Mouse (Mus musculus) layer of hippocampus, postnatal 14 days (tissue): ENCODE measurements at regions not wholly inside any gene's neighbourhood (a gene's known extent, or its start where the extent isn't known, plus 50 kb on each side); places are given as distances from the start of the nearest gene placed in this dataset.

ENCODE experiments used
- DNase-seq, 2 experiments: peaks; one replicate each; pipeline ENCODE4 v3.0.0; 2021 to 2022; ENCODE audit warnings: low spot score in 2 of 2, mixed read lengths in 1 of 2

DNA sequence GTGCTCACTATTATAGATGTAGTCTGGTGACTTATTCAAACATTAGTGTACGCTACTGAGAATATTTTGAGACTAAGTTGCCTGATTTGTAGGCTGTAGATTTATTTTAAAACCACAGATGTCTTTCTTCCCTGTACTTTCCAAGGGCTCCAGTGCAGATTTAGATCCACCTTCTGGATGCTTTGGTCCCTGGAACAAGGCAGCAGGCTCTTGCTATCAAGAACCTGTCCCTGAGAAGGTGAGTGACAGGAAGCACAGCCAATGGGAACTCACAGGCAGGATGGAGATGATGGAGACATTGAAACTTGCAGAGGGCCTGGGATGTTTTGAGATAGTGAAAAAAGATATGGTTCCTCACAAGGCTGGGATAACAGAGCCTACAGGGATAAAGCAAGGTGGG is 70.0 kb upstream of the Sox4 start:
- DNase-seq = no peak

DNA sequence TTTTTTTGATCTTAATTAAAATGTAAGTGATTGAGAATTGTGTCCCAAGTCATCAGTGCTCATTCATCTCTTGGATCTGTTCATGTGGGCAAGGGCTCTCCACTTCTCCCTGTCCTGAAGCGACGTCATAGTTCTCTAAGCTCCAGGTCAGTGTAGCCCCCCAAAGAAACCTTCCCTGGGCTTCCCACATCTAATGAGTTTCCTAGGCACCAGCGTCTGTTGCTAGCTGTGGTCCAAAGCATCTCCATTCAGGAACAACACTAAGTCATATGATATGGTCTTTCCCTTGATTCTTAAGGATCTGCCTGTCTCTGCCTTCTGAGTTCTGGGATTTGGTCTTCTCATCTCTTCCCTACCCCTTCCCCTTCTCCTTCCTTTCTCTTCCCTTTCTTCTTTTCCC is 66.3 kb upstream of the Sox4 start:
- no peak for DNase-seq

DNA sequence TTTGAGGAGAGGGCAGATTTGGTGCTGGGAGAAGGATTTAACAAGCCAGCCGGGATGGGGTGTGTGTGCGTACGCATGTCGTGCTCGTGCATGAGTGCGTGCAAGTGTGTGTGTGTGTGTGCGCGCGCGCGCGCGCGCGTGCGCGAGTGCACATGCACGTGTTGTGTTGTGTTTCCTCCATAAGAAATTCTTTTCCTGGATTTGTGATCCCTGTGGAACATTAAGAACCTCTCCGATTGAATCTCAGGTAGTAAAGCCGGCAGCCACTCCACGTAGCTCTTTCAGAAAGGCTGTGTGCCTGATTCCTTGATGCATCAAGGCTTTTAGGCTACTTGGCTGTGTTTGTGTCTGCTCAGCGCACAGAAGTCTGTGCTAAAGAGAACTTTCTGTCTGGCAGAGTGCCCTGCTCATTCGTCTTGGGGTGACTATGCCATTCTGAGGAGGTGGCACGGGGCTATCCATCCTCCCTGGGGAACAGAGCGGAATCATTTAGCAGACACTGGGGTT is 62.7 kb upstream of the Sox4 start:
- peak; percentile 55 to 63 for DNase-seq

DNA sequence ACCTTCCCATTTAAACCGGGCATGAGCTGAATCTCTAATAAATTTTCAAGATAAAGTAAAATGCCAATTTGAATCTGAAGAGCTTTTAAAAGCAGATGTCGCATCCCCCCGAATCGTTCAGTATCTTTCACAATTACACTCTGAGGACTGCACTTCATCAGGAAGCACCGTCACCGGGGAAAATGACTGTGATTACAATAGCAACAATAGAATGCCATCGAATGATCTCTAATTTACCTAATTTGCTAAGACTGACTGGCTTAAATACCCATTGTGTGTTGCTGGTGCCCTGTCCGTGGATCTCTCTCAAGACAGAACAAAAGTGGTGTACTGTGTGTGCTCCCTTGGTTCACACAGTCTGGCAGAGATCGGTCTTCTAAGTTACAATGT is 62.1 kb upstream of the Sox4 start:
- peak; percentile 34 to 40 for DNase-seq

DNA sequence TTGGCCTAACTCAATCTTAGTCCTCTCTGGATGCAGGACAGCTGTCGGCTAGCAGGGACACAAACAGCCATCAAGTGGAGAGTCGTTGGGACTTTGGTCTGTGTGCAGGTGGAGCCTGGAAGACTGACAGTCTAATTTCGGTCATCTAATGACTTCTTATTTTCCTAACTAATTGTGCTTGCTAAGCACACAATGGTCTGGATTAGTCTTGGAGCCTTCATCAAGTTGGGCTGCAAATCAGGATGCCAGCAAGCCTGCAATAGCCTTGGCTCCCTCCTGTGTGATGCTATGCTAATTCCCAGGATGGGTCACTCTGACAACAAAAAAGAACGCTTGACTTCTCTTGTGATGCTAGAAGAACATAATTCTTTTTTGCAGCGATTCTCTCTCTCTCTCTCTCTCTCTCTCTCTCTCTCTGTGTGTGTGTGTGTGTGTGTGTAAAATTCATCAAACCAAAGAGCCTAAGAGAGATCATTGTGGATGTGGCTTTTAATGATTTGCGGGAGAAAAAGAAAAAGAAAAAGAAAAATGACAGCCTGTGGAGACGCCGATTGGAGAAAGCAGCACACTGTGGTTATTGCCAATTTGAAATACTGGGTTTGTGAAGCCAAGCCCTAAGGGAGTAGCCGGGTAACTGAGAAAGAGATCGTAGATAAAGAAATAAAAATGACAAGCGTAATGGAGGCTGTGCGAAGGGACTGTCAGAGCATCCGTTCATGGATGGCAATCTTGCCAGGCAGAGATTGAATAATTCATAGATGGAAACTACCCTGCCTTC is 61.5 kb upstream of the Sox4 start:
- DNase-seq = peak; percentile 24 to 38

DNA sequence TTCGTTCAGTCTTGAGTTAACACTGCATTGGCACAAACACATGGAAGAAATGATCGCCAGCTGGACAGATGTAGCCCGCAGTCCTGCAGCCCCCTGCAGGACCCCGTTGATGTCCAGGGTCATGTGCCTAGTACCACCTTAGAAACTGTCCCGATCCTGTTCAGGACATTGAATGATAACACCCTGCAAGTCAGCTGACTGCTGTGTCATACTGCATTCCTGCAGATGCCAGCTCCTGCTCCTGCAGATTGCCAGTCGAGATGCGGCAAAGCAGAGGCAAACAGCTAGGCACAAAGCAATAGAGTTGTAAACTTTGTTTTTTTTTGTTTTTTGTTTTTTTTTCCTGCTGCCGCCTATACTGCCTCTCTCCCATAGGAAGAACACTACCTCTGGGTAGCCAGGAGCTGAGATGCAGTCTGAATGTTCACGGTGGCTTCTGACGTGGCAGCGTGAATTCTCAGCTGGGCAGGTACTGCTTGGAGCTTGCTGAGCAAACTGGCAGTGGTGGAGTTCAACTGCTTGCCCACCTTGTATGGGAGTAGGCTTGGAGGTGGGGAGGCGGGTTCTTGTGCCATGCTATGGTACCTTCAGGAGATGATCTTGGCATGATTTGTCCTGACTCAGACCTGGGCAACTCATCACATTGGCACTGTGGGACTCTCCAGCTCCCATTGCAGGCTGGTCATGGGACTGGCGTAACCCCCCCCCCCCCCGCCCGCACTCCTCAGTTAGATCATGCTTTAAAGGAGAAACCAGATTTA is 60.7 kb upstream of the Sox4 start:
- peak; percentile 18 to 43 for DNase-seq

DNA sequence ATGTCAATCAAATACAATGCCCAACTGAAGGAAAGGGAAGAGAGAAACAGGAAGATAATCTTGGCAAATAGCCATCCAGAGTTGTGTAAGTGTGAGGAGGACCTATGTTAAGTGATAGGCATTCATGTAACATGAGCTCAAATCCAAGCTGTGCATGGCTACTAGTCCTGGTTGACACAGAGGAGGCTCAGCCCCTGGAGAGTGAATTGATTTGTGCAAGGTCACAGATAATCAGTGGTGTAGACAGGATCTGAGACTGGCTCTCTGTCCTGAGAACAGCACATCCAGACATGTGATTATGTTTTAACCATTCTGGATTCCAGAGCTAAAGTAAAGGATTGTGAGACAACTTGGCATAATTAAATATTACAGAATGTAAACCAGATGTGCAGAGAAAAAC is 53.0 kb upstream of the Sox4 start:
- DNase-seq = no peak
